9 mouse cellular contexts compared by ENCODE assay signal in genomic region chr14:34503759-34504158, GRCm38 (mm10). TPM values are rescaled to one million over a fixed set of nuclear protein-coding genes. Genes with fewer than 3 reads are reported as not detected.
A peak's percentile ranks its signal among the peaks of the same experiment; 100 is the strongest.
DNase-seq lines count a peak whose midpoint lies in the region; ATAC-seq and TF ChIP-seq lines count a peak whose summit lies in the region.
"Had no signal": no experiment of that assay in that cellular context is flagged by ENCODE, and none has a peak within 500 bp of the region (broad histone marks: within the 10 kb centered on the region; RNA-seq: fewer than 3 reads in every experiment).

No protein-coding gene starts in this region.

- H3K4me1 ChIP-seq in embryonic facial prominence, embryonic 10.5 days, result peaks cover 44% of the 10 kb centered on the region
- H3K4me1 ChIP-seq in hindbrain, embryonic 15.5 days (replicated peaks), result peaks cover 41% of the 10 kb centered on the region
- peaks cover 44% of the 10 kb centered on the region for H3K4me1 ChIP-seq in neural tube, embryonic 13.5 days (replicated peaks)

- intact Hi-C loops in left cerebral cortex, adult 2 months (cut with DNase I), result loop anchor here (2.0 to 5.0 kb wide), 3 partner anchors 55 to 193 kb away; partner anchors contain the start of genes Glud1, Shld2 and Wapl
- intact Hi-C loops in left cerebral cortex, postnatal 14 days (cut with DNase I), result loop anchor here (5.0 kb wide), 2 partner anchors 44 to 191 kb away; partner anchors contain the start of genes Glud1 and Shld2

- no peaks in the 10 kb centered on the region for H3K9me3 ChIP-seq in embryonic facial prominence, embryonic 10.5 days
- no peaks in the 10 kb centered on the region for H3K9me3 ChIP-seq in hindbrain, embryonic 15.5 days
- H3K9me3 ChIP-seq in neural tube, embryonic 13.5 days, result no peaks in the 10 kb centered on the region

- H3K27me3 ChIP-seq in embryonic facial prominence, embryonic 10.5 days (replicated peaks; ENCODE audit: low read depth, poor library complexity, severe bottlenecking), result peaks cover 4% of the 10 kb centered on the region; the same call in 1 of the 2 replicates
- no peaks in the 10 kb centered on the region for H3K27me3 ChIP-seq in hindbrain, embryonic 15.5 days
- 0 out of 2 replicates have a peak, but pooled peaks cover 3% of the 10 kb centered on the region for H3K27me3 ChIP-seq in neural tube, embryonic 13.5 days

- TF ChIP-seq CTCF in left cerebral cortex, adult 2 months (IDR thresholded peaks at IDR 0.05), result no peak

- no peak for DNase-seq in left cerebral cortex, adult 2 months (ENCODE audit: extremely low spot score in 1 of 2, low spot score in 2 of 2)
- DNase-seq in left cerebral cortex, postnatal 14 days (ENCODE audit: low spot score in 2 of 2), result no peak
- DNase-seq in embryonic facial prominence, embryonic 10.5 days (ENCODE audit: low spot score), result no peak
- no peak for DNase-seq in left cerebral cortex, adult 8-10 months (ENCODE audit: low spot score in 2 of 2)
- no peak for DNase-seq in urinary bladder, adult 18-20 months (ENCODE audit: low spot score in 2 of 2)
- no peak for DNase-seq in thymus, postnatal 4 days

- H3K4me3 ChIP-seq in left cerebral cortex, adult 2 months, result peak overlapping the region; percentile 76; the same call in 1 of the 2 replicates
- H3K4me3 ChIP-seq in embryonic facial prominence, embryonic 10.5 days, result peak overlapping the region; percentile 90
- no peak overlapping the region for H3K4me3 ChIP-seq in hindbrain, embryonic 15.5 days
- H3K4me3 ChIP-seq in neural tube, embryonic 13.5 days, result no peak overlapping the region

- H3K36me3 ChIP-seq in embryonic facial prominence, embryonic 10.5 days (replicated peaks), result no peaks in the 10 kb centered on the region
- no peaks in the 10 kb centered on the region for H3K36me3 ChIP-seq in hindbrain, embryonic 15.5 days
- no peaks in the 10 kb centered on the region for H3K36me3 ChIP-seq in neural tube, embryonic 13.5 days

- peak overlapping the region; percentile 98 for H3K27ac ChIP-seq in left cerebral cortex, adult 2 months
- H3K27ac ChIP-seq in embryonic facial prominence, embryonic 10.5 days (replicated peaks), result peak overlapping the region; percentile 99
- H3K27ac ChIP-seq in hindbrain, embryonic 15.5 days (replicated peaks), result no peak overlapping the region
- no peak overlapping the region for H3K27ac ChIP-seq in neural tube, embryonic 13.5 days (replicated peaks)

- WGBS in embryonic facial prominence, embryonic 10.5 days, result 40% methylated on average over 6 of the region's 6 CpGs
- WGBS in hindbrain, embryonic 15.5 days, result 40% methylated on average over 6 of the region's 6 CpGs
- WGBS in neural tube, embryonic 13.5 days, result 32% methylated on average over 6 of the region's 6 CpGs

- H3K4me2 ChIP-seq in hindbrain, embryonic 15.5 days, result peak overlapping the region; percentile 58
- H3K4me2 ChIP-seq in neural tube, embryonic 13.5 days, result peak overlapping the region; percentile 70

- peak overlapping the region; percentile 79; the same call in 1 of the 2 replicates for H3K9ac ChIP-seq in hindbrain, embryonic 15.5 days
- H3K9ac ChIP-seq in neural tube, embryonic 13.5 days, result peak overlapping the region; percentile 35; the same call in 1 of the 2 replicates

- no peak for ATAC-seq in hindbrain, embryonic 15.5 days (ENCODE audit: low FRiP score, low read depth)
- no peak for ATAC-seq in neural tube, embryonic 13.5 days (ENCODE audit: low read depth)

RNA-seq across cellular contexts. Expression of gene Bmpr1a, which starts 0.6 kb away (rescaled TPM):
- total RNA-seq in left cerebral cortex, adult 2 months (2021), result 10 to 100 TPM; 31.0 to 35.9 TPM
- 10 to 100 TPM; 31.0 to 34.5 TPM for total RNA-seq in left cerebral cortex, postnatal 14 days (2021)
- 50.7 and 52.8 TPM in 2 replicates for polyA plus RNA-seq in embryonic facial prominence, embryonic 10.5 days (2016; fragmentation: Nextera tagmentation; extraction: Ambion mirVana)
- 20.7 and 21.4 TPM in 2 replicates for polyA plus RNA-seq in hindbrain, embryonic 15.5 days (2015; fragmentation: Nextera tagmentation; extraction: Ambion mirVana)
- polyA plus RNA-seq in neural tube, embryonic 13.5 days (2015; fragmentation: Nextera tagmentation; extraction: Ambion mirVana), result 22.6 and 26.4 TPM in 2 replicates
- total RNA-seq in left cerebral cortex, adult 8-10 months (2022), result 10 to 100 TPM; 35.7 to 41.7 (median 40.4) TPM

RNA-seq across cellular contexts. Expression of gene 9230112D13Rik, which starts 18.8 kb away (rescaled TPM):
- not detected for total RNA-seq in left cerebral cortex, adult 2 months (2021)
- total RNA-seq in left cerebral cortex, postnatal 14 days (2021), result not detected
- polyA plus RNA-seq in embryonic facial prominence, embryonic 10.5 days (2016; fragmentation: Nextera tagmentation; extraction: Ambion mirVana), result not detected in 2 replicates
- not detected in 2 replicates for polyA plus RNA-seq in hindbrain, embryonic 15.5 days (2015; fragmentation: Nextera tagmentation; extraction: Ambion mirVana)
- polyA plus RNA-seq in neural tube, embryonic 13.5 days (2015; fragmentation: Nextera tagmentation; extraction: Ambion mirVana), result not detected in 2 replicates
- total RNA-seq in left cerebral cortex, adult 8-10 months (2022), result not detected
- total RNA-seq: megakaryocyte, adult 5-6 weeks had no signal

Comparison
In these comparisons a context has a peak if more than half of its experiments do, and no peak if none do; other contexts are left out.
1. H3K27ac ChIP-seq: peak in left cerebral cortex, adult 2 months (single experiment) and embryonic facial prominence, embryonic 10.5 days (single experiment); none in hindbrain, embryonic 15.5 days (single experiment) and neural tube, embryonic 13.5 days (single experiment).
2. H3K4me3 ChIP-seq: peak in left cerebral cortex, adult 2 months (single experiment) and embryonic facial prominence, embryonic 10.5 days (single experiment); none in hindbrain, embryonic 15.5 days (single experiment) and neural tube, embryonic 13.5 days (single experiment).